Mouse (Mus musculus) MEL (cell line): ENCODE data around the gene Gmeb2. TPM values are rescaled to one million over a fixed set of nuclear protein-coding genes. Genes with fewer than 3 reads are reported as not detected.

Experiments used
- DNase-seq: peaks from one replicate; pipeline ENCODE4 v3.0.0; 2011; ENCODE audit warnings: low read depth, low spot score
- H3K27ac ChIP-seq: 2 replicates; pipeline ENCODE4 v1.5.1; 2012; ENCODE audit warnings: low read depth, mild to moderate bottlenecking, control low read depth, low read length, moderate library complexity; ENCODE audit not compliant: control insufficient read depth
- H3K27me3 ChIP-seq, 2 experiments: fragments of 150-350 bp in 1 of 2; sonication (generic) in 1 of 2; 2 replicates each; pipeline ENCODE4 v1.6.1; 2012; ENCODE audit warnings: low read length in 2 of 2, mild to moderate bottlenecking in 2 of 2, improper control_type of control experiment in 1 of 2, moderate library complexity in 1 of 2; ENCODE audit not compliant: insufficient read depth in 2 of 2, control insufficient read depth in 1 of 2
- H3K36me3 ChIP-seq, 2 experiments: 2 replicates each; pipeline ENCODE4 v1.6.1; 2012 to 2014; ENCODE audit warnings: low read length in 2 of 2, improper control_type of control experiment in 1 of 2, inconsistent platforms in 1 of 2, mild to moderate bottlenecking in 1 of 2; ENCODE audit not compliant: insufficient read depth in 2 of 2, control insufficient read depth in 1 of 2
- H3K4me1 ChIP-seq, 2 experiments: fragments of 150-350 bp in 1 of 2; sonication (generic) in 1 of 2; 2 replicates each; pipeline ENCODE4 v1.6.1; 2012; ENCODE audit warnings: low read length in 2 of 2, improper control_type of control experiment in 1 of 2, mild to moderate bottlenecking in 1 of 2; ENCODE audit not compliant: insufficient read depth in 2 of 2, control insufficient read depth in 1 of 2
- H3K4me3 ChIP-seq, 2 experiments: fragments of 150-350 bp in 1 of 2; sonication (generic) in 1 of 2; 2 replicates each; pipeline ENCODE4 v1.5.1; 2012; ENCODE audit warnings: low read depth in 2 of 2, low read length in 2 of 2, mild to moderate bottlenecking in 2 of 2, moderate library complexity in 2 of 2, control low read depth in 1 of 2, improper control_type of control experiment in 1 of 2; ENCODE audit not compliant: control insufficient read depth in 1 of 2, insufficient read depth in 1 of 2
- H3K79me2 ChIP-seq: 2 replicates; pipeline ENCODE4 v1.6.1; 2012; ENCODE audit warnings: mild to moderate bottlenecking, low read length, moderate library complexity; ENCODE audit not compliant: control insufficient read depth, poor library complexity, insufficient read depth
- H3K9ac ChIP-seq: 2 replicates; pipeline ENCODE4 v1.6.1; 2012; ENCODE audit warnings: low read depth, mild to moderate bottlenecking, control low read depth, low read length, moderate library complexity; ENCODE audit not compliant: control insufficient read depth, poor library complexity, severe bottlenecking
- H3K9me3 ChIP-seq: fragments of 150-350 bp; sonication (generic); replicated peaks from 2 replicates; pipeline ENCODE4 v1.6.1; 2012; ENCODE audit warnings: mild to moderate bottlenecking, low read length, improper control_type of control experiment, moderate library complexity; ENCODE audit not compliant: insufficient read depth
- E2F4 ChIP-seq: IDR thresholded peaks from 2 replicates; pipeline ENCODE4 v1.6.1; 2011; ENCODE audit warnings: low read depth, low read length, improper control_type of control experiment, borderline replicate concordance
- ELF1 ChIP-seq: IDR thresholded peaks from 2 replicates; pipeline ENCODE4 v1.6.1; 2014; ENCODE audit warnings: low read depth, mild to moderate bottlenecking, inconsistent platforms, low read length, improper control_type of control experiment, moderate library complexity
- EP300 ChIP-seq, 2 experiments: IDR thresholded peaks; 2 replicates each; pipeline ENCODE4 v1.6.1; 2011; ENCODE audit warnings: improper control_type of control experiment in 2 of 2, low read length in 2 of 2, low read depth in 1 of 2, mild to moderate bottlenecking in 1 of 2
- ETS1 ChIP-seq: IDR thresholded peaks from 2 replicates; pipeline ENCODE4 v1.6.1; 2012; ENCODE audit warnings: low read depth, mild to moderate bottlenecking, inconsistent platforms, low read length, improper control_type of control experiment, moderate library complexity
- GABPA ChIP-seq: IDR thresholded peaks from 2 replicates; pipeline ENCODE4 v1.6.1; 2012; ENCODE audit warnings: low read depth, mild to moderate bottlenecking, inconsistent platforms, low read length, improper control_type of control experiment, moderate library complexity
- GATA1 ChIP-seq: IDR thresholded peaks from 2 replicates; pipeline ENCODE4 v1.6.1; 2011; ENCODE audit warnings: low read depth, low read length, improper control_type of control experiment
- HCFC1 ChIP-seq: IDR thresholded peaks from 2 replicates; pipeline ENCODE4 v1.6.1; 2012; ENCODE audit warnings: low read depth, mild to moderate bottlenecking, inconsistent platforms, low read length, improper control_type of control experiment, moderate library complexity
- MAFK ChIP-seq: IDR thresholded peaks from 2 replicates; pipeline ENCODE4 v1.6.1; 2011; ENCODE audit warnings: low read depth, mild to moderate bottlenecking, low read length, improper control_type of control experiment, borderline replicate concordance
- MAX ChIP-seq: IDR thresholded peaks from 2 replicates; pipeline ENCODE4 v1.6.1; 2011; ENCODE audit warnings: low read length, improper control_type of control experiment
- MAZ ChIP-seq: IDR thresholded peaks from 2 replicates; pipeline ENCODE4 v1.6.1; 2012; ENCODE audit warnings: low read depth, mild to moderate bottlenecking, inconsistent platforms, low read length, improper control_type of control experiment
- MXI1 ChIP-seq: IDR thresholded peaks from 2 replicates; pipeline ENCODE4 v1.6.1; 2011; ENCODE audit warnings: mild to moderate bottlenecking, low read depth, low read length, improper control_type of control experiment
- MYB ChIP-seq: IDR thresholded peaks from 2 replicates; pipeline ENCODE4 v1.6.1; 2011; ENCODE audit warnings: mild to moderate bottlenecking, low read depth, low read length, improper control_type of control experiment
- MYC ChIP-seq: IDR thresholded peaks from 2 replicates; pipeline ENCODE4 v1.6.1; 2011; ENCODE audit warnings: low read depth, mild to moderate bottlenecking, low read length, improper control_type of control experiment, moderate library complexity
- NELFE ChIP-seq: IDR thresholded peaks from 2 replicates; pipeline ENCODE4 v1.6.1; 2011; ENCODE audit warnings: low read depth, low read length, improper control_type of control experiment
- POLR2A ChIP-seq, 2 experiments: IDR thresholded peaks; 2 replicates each; pipeline ENCODE4 v1.6.1; 2011 to 2012; ENCODE audit warnings: low read length in 2 of 2, mild to moderate bottlenecking in 2 of 2, control low read depth in 1 of 2, improper control_type of control experiment in 1 of 2, low read depth in 1 of 2, moderate library complexity in 1 of 2; ENCODE audit not compliant: control insufficient read depth in 1 of 2, insufficient read depth in 1 of 2, poor library complexity in 1 of 2
- RAD21 ChIP-seq: IDR thresholded peaks from 2 replicates; pipeline ENCODE4 v1.6.1; 2011; ENCODE audit warnings: mild to moderate bottlenecking, low read depth, low read length, improper control_type of control experiment
- RCOR1 ChIP-seq: IDR thresholded peaks from 2 replicates; pipeline ENCODE4 v1.6.1; 2012; ENCODE audit warnings: low read depth, mild to moderate bottlenecking, inconsistent platforms, low read length, improper control_type of control experiment
- SIN3A ChIP-seq: IDR thresholded peaks from 2 replicates; pipeline ENCODE4 v1.6.1; 2012; ENCODE audit warnings: low read length, improper control_type of control experiment, inconsistent platforms
- TBP ChIP-seq: IDR thresholded peaks from 2 replicates; pipeline ENCODE4 v1.8.0; 2011; ENCODE audit warnings: low read depth, low read length, improper control_type of control experiment
- USF2 ChIP-seq, 2 experiments: IDR thresholded peaks; 2 replicates each; pipeline ENCODE4 v1.6.1; 2011 to 2012; ENCODE audit warnings: improper control_type of control experiment in 2 of 2, low read length in 2 of 2, borderline replicate concordance in 1 of 2, inconsistent platforms in 1 of 2, low read depth in 1 of 2, mild to moderate bottlenecking in 1 of 2; ENCODE audit not compliant: insufficient read depth in 1 of 2
- ZKSCAN1 ChIP-seq: IDR thresholded peaks from 2 replicates; pipeline ENCODE4 v1.6.1; 2012; ENCODE audit warnings: low read depth, mild to moderate bottlenecking, inconsistent platforms, low read length, improper control_type of control experiment, moderate library complexity
- ZMIZ1 ChIP-seq: IDR thresholded peaks from 2 replicates; pipeline ENCODE4 v1.6.1; 2012; ENCODE audit warnings: low read depth, mild to moderate bottlenecking, inconsistent platforms, low read length, improper control_type of control experiment, moderate library complexity
- polyA plus RNA-seq, 2 experiments: library from polyadenylated mRNA; stranded (reverse) in 1 of 2; unstranded in 1 of 2; fragments of >175 nt in 1 of 2; fragments of >200 nt in 1 of 2; gene quantifications; 2 replicates each; pipeline versions ENCODE4 v1.2.1 to v1.2.4; 2012; ENCODE audit warnings: low replicate concordance in 2 of 2, low read depth in 1 of 2; ENCODE audit not compliant: insufficient read length in 2 of 2, insufficient read depth in 1 of 2, missing spikeins in 1 of 2
- total RNA-seq: library from RNA; depleted of rRNA; stranded (reverse); fragments of 300-350 nt; gene quantifications from 2 replicates; pipeline ENCODE4 v1.2.3, GENCODE M21; 2012

The Gmeb2 gene
- total and polyA plus RNA-seq, 3 experiments, result 8.3 to 16.9 TPM; not detected in 1

DNA sequence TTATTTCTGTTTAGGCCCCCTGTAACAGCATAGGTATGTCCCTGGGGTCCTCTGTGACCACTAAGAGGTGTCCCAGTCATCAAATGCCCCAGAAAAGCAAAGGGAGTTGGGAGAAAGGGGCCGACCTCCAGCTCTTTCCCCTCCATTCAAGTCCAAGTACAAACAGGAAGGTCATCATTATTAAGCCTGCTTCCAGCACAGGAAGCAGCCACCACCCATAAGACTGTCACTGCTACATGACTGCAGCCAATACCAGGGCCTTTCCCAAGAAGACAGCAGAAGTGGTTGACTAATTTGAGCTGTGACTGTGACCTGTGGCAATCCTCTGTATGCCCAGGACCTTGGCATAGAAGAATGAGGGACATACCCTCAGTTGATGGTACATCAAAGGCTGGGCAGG lies 59.5 kb downstream of the Gmeb2 start:
- H3K27me3 ChIP-seq, result no peaks in the 10 kb centered on the region
- TF ChIP-seq HCFC1 (no peak), ELF1 (no peak), E2F4 (no peak), USF2 (IDR thresholded peaks at IDR 0.05; ENCODE audit: borderline replicate concordance in 1 of 2, insufficient read depth in 1 of 2, low read depth in 1 of 2, low read length in 2 of 2) (no peak), SIN3A (no peak), ZMIZ1 (no peak), MAX (no peak), ETS1 (no peak), MXI1 (no peak)
- H3K4me3 ChIP-seq, result no peak overlapping the region
- no peak overlapping the region for H3K9ac ChIP-seq
- H3K36me3 ChIP-seq, result no peaks in the 10 kb centered on the region; a peak in 1 of 4 replicates
- H3K9me3 ChIP-seq, result no peaks in the 10 kb centered on the region
- DNase-seq, result no peak
- no peaks in the 10 kb centered on the region for H3K4me1 ChIP-seq
- no peaks in the 10 kb centered on the region for H3K79me2 ChIP-seq
- H3K27ac ChIP-seq, result no peak overlapping the region

DNA sequence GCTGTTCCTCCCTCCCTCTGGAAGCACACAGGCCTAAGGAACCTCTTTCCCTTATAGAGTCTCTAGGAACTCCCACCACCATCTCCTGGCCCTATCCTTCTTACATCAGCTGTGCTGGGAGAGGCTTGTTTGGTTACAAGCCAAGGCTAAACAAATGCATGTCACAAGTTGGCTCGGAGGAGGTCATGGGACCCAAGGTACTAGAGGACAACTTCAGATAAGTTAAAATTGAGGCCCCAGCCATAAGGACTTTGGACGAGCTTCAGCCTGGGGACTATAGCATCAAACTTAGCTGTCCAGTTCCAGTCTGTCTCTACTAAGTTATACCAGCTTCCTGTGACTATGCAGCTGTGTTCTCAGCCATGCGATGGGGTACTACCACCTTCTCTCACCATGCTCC lies 60.7 kb downstream of the Gmeb2 start:
- no peak overlapping the region for H3K27ac ChIP-seq
- H3K4me1 ChIP-seq, result no peaks in the 10 kb centered on the region
- H3K79me2 ChIP-seq, result no peaks in the 10 kb centered on the region
- H3K4me3 ChIP-seq, result no peak overlapping the region
- TF ChIP-seq MYC (no peak), EP300 (IDR thresholded peaks at IDR 0.05; ENCODE audit: low read depth in 1 of 2, low read length in 2 of 2) (no peak), MAZ (no peak), GATA1 (no peak), ZKSCAN1 (no peak), RAD21 (no peak), GABPA (no peak), MAX (no peak), NELFE (no peak), TBP (no peak), POLR2A (IDR thresholded peaks at IDR 0.05; ENCODE audit: control insufficient read depth in 1 of 2, insufficient read depth in 1 of 2, low read depth in 1 of 2, low read length in 2 of 2, poor library complexity in 1 of 2) (no peak), ZMIZ1 (no peak), MYB (no peak), RCOR1 (no peak), MAFK (no peak)
- TF ChIP-seq, all 39 proteins: peak for 0
- Histone ChIP-seq H3K9me3 (no peaks in the 10 kb centered on the region), H3K27me3 (no peaks in the 10 kb centered on the region), H3K36me3 (no peaks in the 10 kb centered on the region), H3K9ac (no peak overlapping the region)
- DNase-seq, result no peak
